Mouse (Mus musculus) adrenal gland, adult 2 months (tissue): ENCODE data around the gene Fance. TPM values are rescaled to one million over a fixed set of nuclear protein-coding genes. Genes with fewer than 3 reads are reported as not detected.
"Not testable (repeated sequence)": the region's sequence is repeated elsewhere in the genome, so short reads cannot be mapped to it uniquely, and the experiment has no call there.

Experiments used
- DNase-seq: peaks from one replicate; pipeline ENCODE4 v3.0.0; 2021
- polyA plus RNA-seq: library from polyadenylated mRNA; depleted of rRNA; stranded (reverse); fragments of >200 nt; gene quantifications from 2 replicates; pipeline ENCODE4 v1.2.3, GENCODE M21; 2012
- total RNA-seq, 2 experiments: library from RNA; stranded (reverse); gene quantifications; 2 replicates each; pipeline ENCODE4 v1.2.3; 2021

Gene Fance
- total and polyA plus RNA-seq, 3 experiments: 19.5 to 31.5 (median 22.5) TPM

- DNase-seq: peak; percentile 75
These were observed 14.5 kb downstream of the Fance start for GRCm38 (mm10) chr17:28327673-28328325.

DNA sequence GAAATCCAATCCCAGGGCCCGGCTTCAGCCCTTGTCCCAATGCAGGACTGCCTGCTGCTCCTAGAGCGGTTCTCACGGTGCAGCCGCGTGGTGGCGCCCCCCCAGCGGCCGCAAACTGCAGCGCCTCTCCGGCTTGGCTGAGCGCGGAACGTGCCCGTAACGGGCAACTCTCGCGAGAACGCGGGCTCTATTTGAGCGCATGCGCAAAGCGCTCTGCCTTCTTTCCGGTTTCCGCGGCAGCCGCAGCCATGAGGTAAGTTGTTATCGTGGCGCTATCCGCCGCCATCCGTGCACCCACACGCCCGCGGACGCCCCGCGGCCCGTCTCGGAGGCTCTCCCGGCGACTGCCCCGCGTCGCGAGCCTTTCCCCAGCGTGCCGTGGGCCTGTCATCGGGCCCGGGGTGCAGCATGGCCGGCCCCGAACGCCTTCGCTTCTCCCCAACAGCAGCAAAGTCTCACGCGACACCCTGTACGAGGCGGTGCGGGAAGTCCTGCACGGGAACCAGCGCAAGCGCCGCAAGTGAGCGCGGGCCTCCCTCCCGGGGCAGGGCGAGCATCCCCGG lies 15.1 kb downstream of the Fance start, which contains the start of gene Rpl10a:
Rpl10a (plus strand) TSS at position 106 of the 563 bp plus-strand sequence.
- DNase-seq: peak; percentile 96

GRCm38 (mm10) chr17:28328946-28329345 lies 15.6 kb downstream of the Fance start:
- no peak for DNase-seq

- DNase-seq: no peak
These were observed 16.3 kb downstream of the Fance start for GRCm38 (mm10) chr17:28329503-28330231.

- DNase-seq: no peak
These were observed 16.9 kb downstream of the Fance start for GRCm38 (mm10) chr17:28330232-28330546.

- not testable (repeated sequence) for DNase-seq
These were observed 17.3 kb downstream of the Fance start for GRCm38 (mm10) chr17:28330590-28330989.

DNA sequence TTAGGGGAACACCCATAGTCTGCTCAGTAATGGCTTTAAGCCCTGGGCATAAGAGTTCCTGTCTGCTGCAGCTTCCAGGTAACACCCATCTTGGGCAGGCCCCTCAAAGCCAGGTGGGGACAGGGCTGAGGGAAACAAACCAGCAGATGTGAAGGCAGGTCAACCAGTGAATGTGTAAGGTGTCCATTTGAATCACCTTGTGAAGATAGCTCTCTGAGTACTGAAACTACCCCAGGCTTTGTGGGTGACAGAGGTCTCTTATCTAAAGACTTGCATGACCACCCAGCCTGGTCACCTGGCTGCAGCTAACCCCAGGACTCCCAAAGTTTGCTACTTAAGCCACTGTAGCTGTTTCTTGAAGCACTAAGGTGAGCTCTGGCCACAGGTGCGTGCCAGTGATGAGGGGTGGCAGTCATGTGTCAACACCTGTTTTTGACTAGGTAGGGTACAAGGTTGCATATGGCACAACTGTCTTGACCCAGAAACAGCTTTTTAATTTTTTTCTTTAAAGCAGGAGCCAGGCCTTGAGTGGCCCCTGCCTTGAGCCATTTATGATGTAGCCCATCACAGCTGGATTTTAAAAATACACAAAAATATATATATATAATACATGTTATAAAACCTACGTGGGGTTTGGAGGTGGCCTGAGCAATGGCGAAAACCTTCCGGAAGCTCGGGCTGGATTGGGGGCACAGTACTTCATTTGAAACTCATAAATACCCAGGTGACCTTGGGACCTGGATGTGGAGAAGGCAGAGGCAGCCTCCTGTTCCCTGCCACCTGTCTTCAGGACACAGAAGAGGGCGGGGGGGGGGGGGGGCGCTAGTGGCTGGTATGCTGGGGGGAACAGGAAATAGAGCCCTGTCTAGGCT lies 18.2 kb downstream of the Fance start:
- DNase-seq: no peak

GRCm38 (mm10) chr17:28332113-28332914 lies 19.0 kb downstream of the Fance start:
- no peak for DNase-seq

DNA sequence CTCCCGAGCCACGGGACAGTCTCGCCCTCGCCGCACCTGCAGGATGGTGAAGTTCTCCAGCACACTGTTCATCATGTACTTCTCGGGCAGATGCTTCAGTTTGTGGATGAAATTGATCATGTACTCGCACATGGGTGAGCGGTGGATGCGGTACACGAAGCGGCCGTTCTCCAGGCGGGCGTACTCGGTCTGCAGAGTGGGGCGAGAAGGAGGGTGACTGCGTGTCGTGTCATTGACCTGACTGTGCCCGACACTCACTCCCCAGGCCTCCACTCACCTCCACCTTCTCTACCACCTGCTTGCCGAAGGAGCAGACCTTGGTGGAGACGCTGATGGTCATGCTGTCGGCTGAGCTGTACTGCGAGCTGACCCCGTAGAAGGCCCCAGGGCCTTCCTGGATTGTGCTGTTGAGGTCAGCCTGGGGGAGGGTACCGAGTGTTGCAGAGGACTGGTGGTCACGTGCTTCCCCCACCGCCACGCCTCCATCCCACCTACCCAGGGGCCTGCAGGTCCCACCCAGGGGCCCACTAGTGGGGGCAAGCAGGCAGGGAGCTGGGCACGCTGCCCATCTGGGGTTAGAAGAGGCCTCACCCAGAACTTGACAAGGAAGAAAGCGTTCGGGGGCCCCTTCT lies 19.7 kb downstream of the Fance start:
- DNase-seq: peak; percentile 17

- no peak for DNase-seq
These were observed 21.9 kb downstream of the Fance start for GRCm38 (mm10) chr17:28335267-28335666.

- DNase-seq: no peak
These were observed 24.2 kb downstream of the Fance start for GRCm38 (mm10) chr17:28337547-28337946.

- DNase-seq: no peak
These were observed 27.3 kb downstream of the Fance start for GRCm38 (mm10) chr17:28340578-28340977.

DNA sequence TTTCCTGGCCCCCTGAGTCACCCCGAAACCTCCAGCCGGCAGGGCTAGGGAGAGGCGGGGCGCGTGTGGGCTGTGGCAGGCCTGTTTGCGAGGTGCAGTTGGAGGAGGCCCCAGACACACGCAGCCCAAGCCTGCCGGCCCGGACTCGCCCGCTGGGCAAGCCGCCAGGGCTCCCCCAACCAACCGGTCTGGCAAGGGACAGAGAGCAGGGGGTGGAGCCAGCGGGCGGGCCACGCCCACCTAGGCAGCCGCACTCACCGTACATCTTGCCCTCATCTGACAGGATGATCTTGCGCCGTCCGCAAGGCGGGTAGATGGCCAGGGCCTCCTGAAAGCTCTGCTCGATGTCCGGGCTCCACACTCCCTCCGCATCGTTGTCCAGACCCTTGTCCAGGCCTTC lies 27.8 kb downstream of the Fance start:
- DNase-seq: peak; percentile 85

DNA sequence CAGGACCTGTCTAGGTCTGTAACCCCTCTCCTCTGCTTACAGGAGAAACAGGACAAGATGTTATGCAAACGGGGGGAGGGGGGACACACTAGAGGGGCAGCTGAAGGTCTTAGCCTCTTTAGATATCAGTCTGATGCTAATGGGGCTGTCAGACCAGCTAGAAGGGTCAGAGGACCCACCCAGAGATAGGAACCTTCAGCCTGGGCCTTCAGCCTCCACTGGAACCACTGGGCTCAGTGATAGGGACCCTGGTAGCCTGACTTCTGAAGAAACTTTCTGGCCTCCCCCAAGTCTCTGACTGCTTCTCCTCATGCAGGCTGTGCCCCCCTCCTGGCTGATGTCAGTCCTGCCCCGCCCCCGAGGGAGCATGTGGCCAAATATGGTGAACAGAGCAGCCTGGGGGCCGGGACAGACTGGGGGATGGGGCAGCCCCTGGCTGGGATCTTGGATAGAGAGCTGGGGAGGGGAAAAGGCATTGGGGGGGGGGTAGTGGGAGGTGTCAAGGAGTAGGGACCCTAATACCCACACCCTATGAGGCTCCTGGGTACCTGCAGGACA lies 30.8 kb downstream of the Fance start:
- DNase-seq: no peak

DNA sequence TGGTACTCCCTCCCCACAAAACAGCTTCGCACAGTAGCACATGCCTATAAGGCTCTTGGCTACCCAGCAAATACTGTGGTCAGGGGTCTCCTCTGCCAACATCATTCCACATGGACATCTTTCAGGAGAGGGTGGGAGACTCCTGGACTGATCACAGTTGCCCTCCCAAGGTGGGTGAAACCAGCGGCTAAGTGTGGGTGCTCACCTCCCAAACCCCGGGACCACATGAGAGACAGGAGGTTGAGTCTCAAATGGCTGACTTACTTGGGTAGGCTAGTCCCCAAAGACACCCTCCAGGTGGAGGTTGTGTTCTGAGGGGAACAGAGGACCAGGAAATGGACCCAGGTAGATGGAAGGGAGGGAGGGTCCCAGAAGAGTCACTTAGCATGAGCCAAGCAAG lies 31.4 kb downstream of the Fance start:
- no peak for DNase-seq

- DNase-seq: no peak
These were observed 32.0 kb downstream of the Fance start for GRCm38 (mm10) chr17:28345271-28345721.

- DNase-seq: no peak
These were observed 32.6 kb downstream of the Fance start for GRCm38 (mm10) chr17:28345882-28346281.

GRCm38 (mm10) chr17:28347327-28347726 lies 34.0 kb downstream of the Fance start:
- DNase-seq: no peak

- no peak for DNase-seq
These were observed 34.9 kb downstream of the Fance start for GRCm38 (mm10) chr17:28348211-28348610.

GRCm38 (mm10) chr17:28349264-28349880 lies 36.1 kb downstream of the Fance start:
- DNase-seq: no peak
